Mouse (Mus musculus) embryonic facial prominence, embryonic 13.5 days (tissue): ENCODE data around the gene Ppp1r9a. TPM values are rescaled to one million over a fixed set of nuclear protein-coding genes. Genes with fewer than 3 reads are reported as not detected.

Experiments
- ATAC-seq: fragments of 200-750 bp; cut with Nextera tagmentation; 2 replicates; pipeline ENCODE4 v1.8.0; 2017; ENCODE audit warnings: low read depth; ENCODE audit not compliant: insufficient number of reproducible peaks, insufficient read depth, low FRiP score, low TSS enrichment
- H3K27ac ChIP-seq: fragments of 300-500 bp; sonication (generic); 2 replicates; pipeline ENCODE4 v1.5.1; 2015; ENCODE audit warnings: moderate library complexity, mild to moderate bottlenecking, inconsistent platforms
- H3K27me3 ChIP-seq: fragments of 300-500 bp; sonication (generic); 2 replicates; pipeline ENCODE4 v1.6.1; 2015; ENCODE audit warnings: mild to moderate bottlenecking, inconsistent platforms
- H3K36me3 ChIP-seq: fragments of 300-500 bp; sonication (generic); 2 replicates; pipeline ENCODE4 v1.6.1; 2015; ENCODE audit warnings: mild to moderate bottlenecking, inconsistent platforms
- H3K4me1 ChIP-seq: fragments of 300-500 bp; sonication (generic); 2 replicates; pipeline ENCODE4 v1.6.1; 2015; ENCODE audit warnings: inconsistent platforms
- H3K4me2 ChIP-seq: fragments of 300-500 bp; sonication (generic); 2 replicates; pipeline ENCODE4 v1.6.1; 2015; ENCODE audit warnings: moderate library complexity, mild to moderate bottlenecking, inconsistent platforms
- H3K4me3 ChIP-seq: fragments of 300-500 bp; sonication (generic); 2 replicates; pipeline ENCODE4 v1.5.1; 2015; ENCODE audit warnings: mild to moderate bottlenecking, inconsistent platforms
- H3K9ac ChIP-seq: fragments of 300-500 bp; sonication (generic); 2 replicates; pipeline ENCODE4 v1.6.1; 2015; ENCODE audit warnings: mild to moderate bottlenecking, inconsistent platforms
- H3K9me3 ChIP-seq: fragments of 300-500 bp; sonication (generic); 2 replicates; pipeline ENCODE4 v1.6.1; 2016; ENCODE audit warnings: inconsistent platforms
- WGBS: fragments of 180-500 bp; shearing (Covaris S2); methylation state at CpG from one replicate; pipeline ENCODE4 v1.1.7; 2015; ENCODE audit warnings: mixed read lengths; 5-methylcytosine and 5-hydroxymethylcytosine counted together
- polyA plus RNA-seq: library from polyadenylated mRNA; unstranded; fragments of >200 nt; fragmentation: Nextera tagmentation; extraction: Ambion mirVana; gene quantifications from 2 replicates; pipeline ENCODE4 v1.2.1, GENCODE M21; 2015

The Ppp1r9a gene
- polyA plus RNA-seq, 1 experiment from 2014 or later: 19.7 TPM

GRCm38 (mm10) chr6:5095365-5095973 is 192.8 kb downstream of the Ppp1r9a start:
- Histone ChIP-seq H3K27ac (no peak overlapping the region), H3K4me1 (no peaks in the 10 kb centered on the region), H3K27me3 (no peaks in the 10 kb centered on the region), H3K4me3 (no peak overlapping the region), H3K9ac (no peak overlapping the region), H3K9me3 (no peaks in the 10 kb centered on the region), H3K4me2 (no peak overlapping the region), H3K36me3 (no peaks in the 10 kb centered on the region)
- ATAC-seq: no peak
- WGBS: 79% methylated on average over 9 of the region's 9 CpGs

- Histone ChIP-seq H3K27ac (no peak overlapping the region), H3K9me3 (no peaks in the 10 kb centered on the region), H3K4me2 (no peak overlapping the region), H3K4me3 (no peak overlapping the region), H3K36me3 (no peaks in the 10 kb centered on the region), H3K9ac (no peak overlapping the region), H3K4me1 (no peaks in the 10 kb centered on the region), H3K27me3 (no peaks in the 10 kb centered on the region)
- WGBS: 61% methylated on average over 3 of the region's 3 CpGs
- no peak for ATAC-seq
These were observed 194.6 kb downstream of the Ppp1r9a start for GRCm38 (mm10) chr6:5097309-5097708.

GRCm38 (mm10) chr6:5099282-5099681 is 196.6 kb downstream of the Ppp1r9a start:
- 38% methylated on average over 5 of the region's 5 CpGs for WGBS
- no peak for ATAC-seq

GRCm38 (mm10) chr6:5099842-5100241 is 197.1 kb downstream of the Ppp1r9a start:
- Histone ChIP-seq H3K4me1 (peaks cover 8% of the 10 kb centered on the region; the same call in 1 of the 2 replicates), H3K27ac (no peak overlapping the region), H3K27me3 (no peaks in the 10 kb centered on the region), H3K36me3 (no peaks in the 10 kb centered on the region), H3K9me3 (no peaks in the 10 kb centered on the region), H3K4me2 (no peak overlapping the region), H3K4me3 (no peak overlapping the region), H3K9ac (no peak overlapping the region)
- no peak for ATAC-seq
- WGBS: 59% methylated on average over 8 of the region's 8 CpGs

More at GRCm38 (mm10) chr6:5099282-5099681, 196.6 kb downstream of the Ppp1r9a start:
- H3K4me3 ChIP-seq: no peak overlapping the region
- no peaks in the 10 kb centered on the region for H3K27me3 ChIP-seq
- H3K27ac ChIP-seq: no peak overlapping the region
- no peaks in the 10 kb centered on the region for H3K9me3 ChIP-seq
- no peak overlapping the region for H3K4me2 ChIP-seq
- H3K36me3 ChIP-seq: no peaks in the 10 kb centered on the region
- peaks cover 8% of the 10 kb centered on the region; the same call in 1 of the 2 replicates for H3K4me1 ChIP-seq
- no peak overlapping the region for H3K9ac ChIP-seq

GRCm38 (mm10) chr6:5100347-5100746 is 197.6 kb downstream of the Ppp1r9a start:
- H3K4me2 ChIP-seq: no peak overlapping the region
- peaks cover 8% of the 10 kb centered on the region; the same call in 1 of the 2 replicates for H3K4me1 ChIP-seq
- H3K27me3 ChIP-seq: no peaks in the 10 kb centered on the region
- H3K36me3 ChIP-seq: no peaks in the 10 kb centered on the region
- no peak overlapping the region for H3K9ac ChIP-seq
- no peaks in the 10 kb centered on the region for H3K9me3 ChIP-seq
- H3K4me3 ChIP-seq: no peak overlapping the region
- WGBS: 80% methylated on average over 10 of the region's 10 CpGs
- no peak for ATAC-seq
- no peak overlapping the region for H3K27ac ChIP-seq

- Histone ChIP-seq H3K4me1 (peaks cover 8% of the 10 kb centered on the region; the same call in 1 of the 2 replicates), H3K4me3 (no peak overlapping the region), H3K36me3 (no peaks in the 10 kb centered on the region), H3K27me3 (no peaks in the 10 kb centered on the region), H3K9me3 (no peaks in the 10 kb centered on the region), H3K9ac (no peak overlapping the region), H3K4me2 (no peak overlapping the region), H3K27ac (no peak overlapping the region)
- WGBS: 3% methylated on average over 2 of the region's 2 CpGs
- no peak for ATAC-seq
These were observed 200.0 kb downstream of the Ppp1r9a start for GRCm38 (mm10) chr6:5102741-5103140.

GRCm38 (mm10) chr6:5103769-5104168 is 201.1 kb downstream of the Ppp1r9a start:
- H3K9ac ChIP-seq: no peak overlapping the region
- WGBS: 27% methylated on average over 6 of the region's 6 CpGs
- no peak overlapping the region for H3K27ac ChIP-seq
- no peaks in the 10 kb centered on the region for H3K9me3 ChIP-seq
- peaks cover 11% of the 10 kb centered on the region for H3K4me1 ChIP-seq
- H3K27me3 ChIP-seq: no peaks in the 10 kb centered on the region
- no peak overlapping the region for H3K4me2 ChIP-seq
- H3K4me3 ChIP-seq: no peak overlapping the region
- no peaks in the 10 kb centered on the region for H3K36me3 ChIP-seq
- no peak for ATAC-seq

- Histone ChIP-seq H3K9me3 (no peaks in the 10 kb centered on the region), H3K9ac (no peak overlapping the region), H3K4me2 (no peak overlapping the region), H3K27ac (no peak overlapping the region), H3K4me3 (no peak overlapping the region), H3K27me3 (no peaks in the 10 kb centered on the region), H3K4me1 (peaks cover 15% of the 10 kb centered on the region), H3K36me3 (no peaks in the 10 kb centered on the region)
- WGBS: 82% methylated on average over 7 of the region's 7 CpGs
- ATAC-seq: no peak
These were observed 201.5 kb downstream of the Ppp1r9a start for GRCm38 (mm10) chr6:5104238-5104637.

GRCm38 (mm10) chr6:5108494-5108893 is 205.8 kb downstream of the Ppp1r9a start:
- no peaks in the 10 kb centered on the region for H3K27me3 ChIP-seq
- WGBS: 46% methylated on average over 3 of the region's 3 CpGs
- H3K4me2 ChIP-seq: no peak overlapping the region
- no peaks in the 10 kb centered on the region for H3K36me3 ChIP-seq
- no peaks in the 10 kb centered on the region for H3K9me3 ChIP-seq
- peaks cover 18% of the 10 kb centered on the region for H3K4me1 ChIP-seq
- H3K9ac ChIP-seq: no peak overlapping the region
- H3K27ac ChIP-seq: no peak overlapping the region
- ATAC-seq: no peak
- H3K4me3 ChIP-seq: no peak overlapping the region

- peak overlapping the region; percentile 59 for H3K4me2 ChIP-seq
- peak; percentile 88 for ATAC-seq
- 3% methylated on average over 18 of the region's 18 CpGs for WGBS
- no peaks in the 10 kb centered on the region for H3K9me3 ChIP-seq
- peak overlapping the region; percentile 39 for H3K4me3 ChIP-seq
- H3K9ac ChIP-seq: peak overlapping the region; percentile 58; the same call in 1 of the 2 replicates
- no peaks in the 10 kb centered on the region for H3K27me3 ChIP-seq
- peaks cover 2% of the 10 kb centered on the region; the same call in 1 of the 2 replicates for H3K36me3 ChIP-seq
- H3K4me1 ChIP-seq: peaks cover 14% of the 10 kb centered on the region
- 0 out of 2 replicates have a peak overlapping the region, but pooled peaks have one; percentile 39 for H3K27ac ChIP-seq
These were observed 207.4 kb downstream of the Ppp1r9a start for GRCm38 (mm10) chr6:5109925-5110714.

GRCm38 (mm10) chr6:5110715-5111048 is 208.0 kb downstream of the Ppp1r9a start:
- H3K27me3 ChIP-seq: no peaks in the 10 kb centered on the region
- H3K9ac ChIP-seq: no peak overlapping the region
- WGBS: 8% methylated on average over 3 of the region's 3 CpGs
- no peak overlapping the region for H3K4me3 ChIP-seq
- H3K27ac ChIP-seq: no peak overlapping the region
- no peaks in the 10 kb centered on the region for H3K9me3 ChIP-seq
- no peak overlapping the region for H3K4me2 ChIP-seq
- H3K36me3 ChIP-seq: peaks cover 7% of the 10 kb centered on the region; the same call in 1 of the 2 replicates
- peaks cover 14% of the 10 kb centered on the region for H3K4me1 ChIP-seq
- no peak for ATAC-seq

- Histone ChIP-seq H3K9ac (no peak overlapping the region), H3K27me3 (no peaks in the 10 kb centered on the region), H3K36me3 (peaks cover 20% of the 10 kb centered on the region; the same call in 1 of the 2 replicates), H3K4me3 (no peak overlapping the region), H3K9me3 (no peaks in the 10 kb centered on the region), H3K4me2 (no peak overlapping the region), H3K27ac (no peak overlapping the region), H3K4me1 (peaks cover 14% of the 10 kb centered on the region)
- ATAC-seq: no peak
- WGBS: 51% methylated on average over 8 of the region's 8 CpGs
These were observed 210.4 kb downstream of the Ppp1r9a start for GRCm38 (mm10) chr6:5113103-5113502.
